Mouse (Mus musculus) forebrain, embryonic 14.5 days (tissue): ENCODE results near the gene Ndufc2. TPM values are rescaled to one million over a fixed set of nuclear protein-coding genes. Genes with fewer than 3 reads are reported as not detected.

Experiments
- ATAC-seq: fragments of 200-750 bp; cut with Nextera tagmentation; 2 replicates; pipeline ENCODE4 v1.8.0; 2017; ENCODE audit warnings: mild to moderate bottlenecking, moderate library complexity
- DNase-seq: peaks from one replicate; pipeline ENCODE4 v3.0.0-alpha.2; 2015; ENCODE audit warnings: low spot score
- H3K27ac ChIP-seq: fragments of 300-500 bp; sonication (generic); 2 replicates; pipeline ENCODE4 v1.5.1; 2014; ENCODE audit warnings: low read depth, mild to moderate bottlenecking, control low read depth, low read length, moderate library complexity
- H3K27me3 ChIP-seq: fragments of 300-500 bp; sonication (generic); replicated peaks from 2 replicates; pipeline ENCODE4 v1.6.1; 2014; ENCODE audit warnings: low read length, control low read depth, mixed read lengths; ENCODE audit not compliant: control insufficient read depth, insufficient read depth
- H3K36me3 ChIP-seq: fragments of 300-500 bp; sonication (generic); 2 replicates; pipeline ENCODE4 v1.6.1; 2014; ENCODE audit warnings: low read length, control low read depth; ENCODE audit not compliant: control insufficient read depth, insufficient read depth
- H3K4me1 ChIP-seq: fragments of 300-500 bp; sonication (generic); 2 replicates; pipeline ENCODE4 v1.6.1; 2014; ENCODE audit warnings: antibody characterized with exemption, low read length, control low read depth; ENCODE audit not compliant: control insufficient read depth, insufficient read depth
- H3K4me2 ChIP-seq: fragments of 300-500 bp; sonication (generic); 2 replicates; pipeline ENCODE4 v1.6.1; 2014; ENCODE audit warnings: mild to moderate bottlenecking, control low read depth, low read length
- H3K4me3 ChIP-seq: fragments of 300-500 bp; sonication (generic); 2 replicates; pipeline ENCODE4 v1.5.1; 2014; ENCODE audit warnings: low read depth, low read length, control low read depth
- H3K9ac ChIP-seq: fragments of 300-500 bp; sonication (generic); 2 replicates; pipeline ENCODE4 v1.6.1; 2014; ENCODE audit warnings: mild to moderate bottlenecking, low read length, control low read depth, moderate library complexity
- H3K9me3 ChIP-seq: fragments of 300-500 bp; sonication (generic); replicated peaks from 2 replicates; pipeline ENCODE4 v1.6.1; 2016; ENCODE audit warnings: low read length, control low read depth, mixed read lengths; ENCODE audit not compliant: control insufficient read depth
- WGBS: fragments of 180-500 bp; shearing (Covaris S2); extraction: QIAGEN DNeasy Blood & Tissue Kit; methylation state at CpG from one replicate; pipeline ENCODE4 v1.1.7; 2014; 5-methylcytosine and 5-hydroxymethylcytosine counted together
- polyA plus RNA-seq: library from polyadenylated mRNA; unstranded; fragments of >200 nt; fragmentation: Nextera tagmentation; extraction: Ambion mirVana; gene quantifications from 2 replicates; pipeline ENCODE4 v1.2.1, GENCODE M21; 2014

Gene Ndufc2
- polyA plus RNA-seq, 1 experiment from 2014 or later = 569 TPM

- Histone ChIP-seq H3K4me3 (no peak overlapping the region), H3K27me3 (no peaks in the 10 kb centered on the region), H3K9me3 (no peaks in the 10 kb centered on the region), H3K9ac (no peak overlapping the region), H3K27ac (no peak overlapping the region), H3K4me2 (no peak overlapping the region), H3K36me3 (no peaks in the 10 kb centered on the region), H3K4me1 (no peaks in the 10 kb centered on the region)
- DNase-seq = no peak
- 97% methylated on average over 4 of the region's 4 CpGs for WGBS
- no peak for ATAC-seq
Measured at GRCm38 (mm10) chr7:97358347-97358746, 41.5 kb upstream of the Ndufc2 start.

GRCm38 (mm10) chr7:97360166-97360565, 39.6 kb upstream of the Ndufc2 start:
- H3K27ac ChIP-seq = no peak overlapping the region
- H3K36me3 ChIP-seq = no peaks in the 10 kb centered on the region
- H3K9ac ChIP-seq = no peak overlapping the region
- ATAC-seq = no peak
- H3K9me3 ChIP-seq = no peaks in the 10 kb centered on the region
- no peak overlapping the region for H3K4me3 ChIP-seq
- H3K4me1 ChIP-seq = no peaks in the 10 kb centered on the region
- H3K27me3 ChIP-seq = no peaks in the 10 kb centered on the region
- DNase-seq = no peak
- no peak overlapping the region for H3K4me2 ChIP-seq
- 80% methylated on average over 5 of the region's 5 CpGs for WGBS

- H3K27ac ChIP-seq = no peak overlapping the region
- ATAC-seq = no peak
- no peaks in the 10 kb centered on the region for H3K4me1 ChIP-seq
- H3K4me2 ChIP-seq = no peak overlapping the region
- no peaks in the 10 kb centered on the region for H3K9me3 ChIP-seq
- H3K4me3 ChIP-seq = no peak overlapping the region
- no peaks in the 10 kb centered on the region for H3K36me3 ChIP-seq
- no peak overlapping the region for H3K9ac ChIP-seq
- WGBS = 44% methylated on average over 3 of the region's 3 CpGs
- no peak for DNase-seq
- no peaks in the 10 kb centered on the region for H3K27me3 ChIP-seq
Measured at GRCm38 (mm10) chr7:97360955-97361354, 38.8 kb upstream of the Ndufc2 start.

- H3K9me3 ChIP-seq = no peaks in the 10 kb centered on the region
- DNase-seq = peak; percentile 47
- H3K4me1 ChIP-seq = no peaks in the 10 kb centered on the region
- H3K4me2 ChIP-seq = no peak overlapping the region
- H3K4me3 ChIP-seq = no peak overlapping the region
- 35% methylated on average over 4 of the region's 4 CpGs for WGBS
- no peaks in the 10 kb centered on the region for H3K36me3 ChIP-seq
- no peak overlapping the region for H3K9ac ChIP-seq
- no peak overlapping the region for H3K27ac ChIP-seq
- ATAC-seq = no peak
- H3K27me3 ChIP-seq = no peaks in the 10 kb centered on the region
Measured at GRCm38 (mm10) chr7:97361467-97361866, 38.3 kb upstream of the Ndufc2 start.

- no peak overlapping the region for H3K27ac ChIP-seq
- H3K4me3 ChIP-seq = no peak overlapping the region
- no peak for DNase-seq
- no peaks in the 10 kb centered on the region for H3K36me3 ChIP-seq
- H3K4me2 ChIP-seq = no peak overlapping the region
- H3K27me3 ChIP-seq = no peaks in the 10 kb centered on the region
- ATAC-seq = no peak
- WGBS = 95% methylated on average over 1 of the region's 1 CpGs
- no peak overlapping the region for H3K9ac ChIP-seq
- H3K4me1 ChIP-seq = peaks cover 3% of the 10 kb centered on the region; the same call in 1 of the 2 replicates
- H3K9me3 ChIP-seq = no peaks in the 10 kb centered on the region
Measured at GRCm38 (mm10) chr7:97365887-97366286, 33.9 kb upstream of the Ndufc2 start.

- H3K9me3 ChIP-seq = no peaks in the 10 kb centered on the region
- H3K4me1 ChIP-seq = peaks cover 9% of the 10 kb centered on the region; the same call in 1 of the 2 replicates
- peaks cover 53% of the 10 kb centered on the region for H3K36me3 ChIP-seq
- DNase-seq (no peak), ATAC-seq (no peak)
- no peak overlapping the region for H3K9ac ChIP-seq
- no peak overlapping the region for H3K4me3 ChIP-seq
- WGBS = 96% methylated on average over 9 of the region's 9 CpGs
- no peak overlapping the region for H3K4me2 ChIP-seq
- H3K27ac ChIP-seq = no peak overlapping the region
- H3K27me3 ChIP-seq = no peaks in the 10 kb centered on the region
Measured at GRCm38 (mm10) chr7:97375101-97375500, 24.7 kb upstream of the Ndufc2 start.

GRCm38 (mm10) chr7:97375906-97376305, 23.9 kb upstream of the Ndufc2 start:
- Histone ChIP-seq H3K27ac (no peak overlapping the region), H3K36me3 (peaks cover 60% of the 10 kb centered on the region)
- DNase-seq = no peak

GRCm38 (mm10) chr7:97379304-97379703, 20.5 kb upstream of the Ndufc2 start:
- H3K9ac ChIP-seq = no peak overlapping the region
- H3K9me3 ChIP-seq = no peaks in the 10 kb centered on the region
- no peaks in the 10 kb centered on the region for H3K4me1 ChIP-seq
- no peak overlapping the region for H3K27ac ChIP-seq
- peaks cover 91% of the 10 kb centered on the region for H3K36me3 ChIP-seq
- no peak overlapping the region for H3K4me3 ChIP-seq
- H3K27me3 ChIP-seq = no peaks in the 10 kb centered on the region
- DNase-seq = no peak
- no peak overlapping the region for H3K4me2 ChIP-seq
- 91% methylated on average over 5 of the region's 5 CpGs for WGBS
- no peak for ATAC-seq

More at GRCm38 (mm10) chr7:97375906-97376305, 23.9 kb upstream of the Ndufc2 start:
- ATAC-seq = no peak
- 76% methylated on average over 2 of the region's 2 CpGs for WGBS
- Histone ChIP-seq H3K4me2 (no peak overlapping the region), H3K9ac (no peak overlapping the region), H3K4me1 (peaks cover 6% of the 10 kb centered on the region; the same call in 1 of the 2 replicates), H3K27me3 (no peaks in the 10 kb centered on the region), H3K9me3 (no peaks in the 10 kb centered on the region), H3K4me3 (no peak overlapping the region)

- Histone ChIP-seq H3K4me2 (no peak overlapping the region), H3K9me3 (no peaks in the 10 kb centered on the region), H3K9ac (no peak overlapping the region), H3K36me3 (peaks cover 90% of the 10 kb centered on the region), H3K4me3 (no peak overlapping the region), H3K27me3 (no peaks in the 10 kb centered on the region), H3K27ac (no peak overlapping the region), H3K4me1 (no peaks in the 10 kb centered on the region)
- WGBS = 91% methylated on average over 5 of the region's 5 CpGs
- no peak for ATAC-seq
- no peak for DNase-seq
Measured at GRCm38 (mm10) chr7:97380500-97381123, 19.2 kb upstream of the Ndufc2 start.
